Mouse (Mus musculus) heart, adult 8-10 months (tissue): ENCODE measurements around the gene Bag3. TPM values are rescaled to one million over a fixed set of nuclear protein-coding genes. Genes with fewer than 3 reads are reported as not detected.
"Not testable (repeated sequence)": the region's sequence is repeated elsewhere in the genome, so short reads cannot be mapped to it uniquely, and the experiment has no call there.

Experiments used
- DNase-seq: peaks from one replicate; pipeline ENCODE4 v3.0.0; 2022; ENCODE audit warnings: low spot score
- total RNA-seq, 4 experiments: library from RNA; stranded (reverse); gene quantifications; 2 replicates each; pipeline ENCODE4 v1.2.4; 2022

Bag3 gene
- total RNA-seq, 4 experiments from 2014 or later: 281 to 370 (median 342) TPM

- no peak for DNase-seq
Measured at GRCm38 (mm10) chr7:128567561-128568244, 44.3 kb downstream of the Bag3 start.

GRCm38 (mm10) chr7:128569429-128569828 is 46.0 kb downstream of the Bag3 start:
- not testable (repeated sequence) for DNase-seq

- no peak for DNase-seq
Measured at GRCm38 (mm10) chr7:128569987-128570656, 46.7 kb downstream of the Bag3 start.

DNA sequence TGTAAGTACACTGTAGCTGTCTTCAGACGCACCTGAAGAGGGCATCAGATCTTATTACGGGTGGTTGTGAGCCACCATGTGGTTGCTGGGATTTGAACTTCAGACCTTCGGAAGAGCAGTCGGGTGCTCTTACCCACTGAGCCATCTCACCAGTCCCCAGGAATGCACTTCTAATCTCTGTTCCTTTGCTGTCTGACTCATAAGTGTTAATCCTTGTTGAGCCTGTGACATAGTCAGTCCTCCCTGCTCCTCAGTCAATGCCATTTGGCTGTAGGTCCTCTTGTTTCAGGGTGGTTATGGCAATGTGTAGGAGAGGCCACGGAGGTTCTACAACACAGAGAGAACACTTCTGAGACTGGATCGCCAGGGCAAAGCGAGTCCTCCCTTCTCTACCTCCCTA is 47.2 kb downstream of the Bag3 start:
- not testable (repeated sequence) for DNase-seq

DNA sequence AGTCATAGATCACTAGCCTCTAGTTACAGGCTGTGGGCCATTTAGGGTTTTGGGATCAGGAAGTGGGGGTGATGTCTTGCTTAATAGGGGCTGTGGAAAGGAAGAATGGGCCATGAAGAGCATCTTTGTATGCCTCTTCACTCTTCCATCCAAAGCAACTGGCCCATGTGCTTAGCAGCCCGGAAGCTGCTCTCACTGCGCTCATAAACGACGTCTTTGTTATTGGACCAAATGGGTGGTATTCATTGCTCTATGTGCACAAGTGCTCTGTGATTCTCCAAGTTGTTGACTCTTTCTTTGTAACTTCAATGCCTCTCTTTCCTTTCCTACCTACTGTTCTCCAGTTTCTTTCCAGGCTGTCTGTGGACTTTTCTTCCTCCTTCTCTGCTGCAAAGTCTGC is 48.6 kb downstream of the Bag3 start:
- no peak for DNase-seq

DNA sequence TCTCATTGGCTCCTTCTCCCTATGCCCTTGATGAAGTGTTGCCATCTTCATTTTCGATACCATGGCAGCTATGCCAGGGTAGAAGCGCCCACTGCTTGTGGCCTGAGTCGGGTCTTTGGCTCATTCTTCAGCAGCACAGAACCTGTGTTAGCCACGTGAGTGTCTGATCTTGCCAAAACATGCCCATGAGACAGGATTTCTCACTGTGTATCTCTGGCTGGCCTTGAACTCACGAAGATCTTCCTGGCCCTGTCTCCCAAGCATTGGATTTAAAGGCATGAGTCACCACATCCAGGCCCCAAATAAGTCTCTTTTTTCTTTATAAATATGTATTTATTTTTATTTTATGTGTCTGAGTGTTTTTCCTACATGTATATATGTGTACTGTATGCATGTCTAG is 51.8 kb downstream of the Bag3 start:
- DNase-seq: no peak

- DNase-seq: no peak
Measured at GRCm38 (mm10) chr7:128575794-128576193, 52.4 kb downstream of the Bag3 start.

DNA sequence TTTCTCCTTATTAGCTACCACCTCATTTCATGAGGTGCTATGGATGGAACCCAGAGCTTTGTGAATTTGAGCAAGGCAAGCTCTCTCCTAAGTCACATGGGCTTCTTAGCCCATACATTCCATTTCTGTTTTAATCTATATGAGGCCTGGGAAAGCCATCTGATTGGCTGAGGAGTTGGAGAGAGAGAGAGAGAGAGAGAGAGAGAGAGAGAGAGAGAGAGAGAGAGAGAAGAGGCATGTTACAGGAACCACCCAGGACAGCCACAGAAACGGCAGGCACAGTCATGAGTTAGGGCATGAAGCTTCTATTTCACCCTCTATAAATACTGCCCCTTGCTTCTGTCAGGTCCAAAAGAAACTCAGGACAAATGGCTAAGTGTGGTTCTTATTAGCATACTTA is 54.2 kb downstream of the Bag3 start:
- no peak for DNase-seq

DNA sequence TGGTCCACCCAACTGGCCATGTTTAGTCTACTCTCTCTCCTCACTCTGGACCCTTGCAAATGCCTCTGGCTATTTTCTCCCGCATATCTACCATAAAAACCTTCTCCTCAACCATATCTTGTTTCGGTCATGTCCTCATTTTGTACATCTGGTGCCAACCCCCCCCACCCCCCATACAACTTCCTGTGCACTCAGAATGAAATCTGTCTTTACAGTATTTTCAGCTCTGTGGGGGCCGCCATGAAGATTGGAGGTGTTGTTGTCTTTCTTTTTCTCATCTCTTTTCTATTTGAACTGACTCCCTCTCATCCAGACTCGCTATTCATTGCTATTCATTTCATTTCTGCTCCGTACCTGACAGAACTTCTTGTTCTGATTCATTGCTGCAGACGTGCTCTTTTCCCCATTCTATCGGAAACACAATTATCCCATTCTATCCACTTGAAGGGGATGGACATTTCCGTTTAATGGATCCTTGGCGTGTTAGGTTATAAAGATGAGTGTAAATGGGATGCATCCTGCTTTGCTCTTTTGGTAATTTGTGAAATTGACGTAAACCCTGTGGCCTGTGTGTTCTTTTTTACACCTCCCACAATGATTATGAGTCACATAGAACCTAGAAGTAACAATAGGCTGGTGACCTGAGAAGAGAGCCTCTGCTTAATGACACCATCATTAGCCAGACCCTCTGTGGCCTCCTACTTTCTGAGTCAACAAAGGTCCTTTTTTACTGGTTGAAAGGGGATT is 55.0 kb downstream of the Bag3 start:
- DNase-seq: no peak

DNA sequence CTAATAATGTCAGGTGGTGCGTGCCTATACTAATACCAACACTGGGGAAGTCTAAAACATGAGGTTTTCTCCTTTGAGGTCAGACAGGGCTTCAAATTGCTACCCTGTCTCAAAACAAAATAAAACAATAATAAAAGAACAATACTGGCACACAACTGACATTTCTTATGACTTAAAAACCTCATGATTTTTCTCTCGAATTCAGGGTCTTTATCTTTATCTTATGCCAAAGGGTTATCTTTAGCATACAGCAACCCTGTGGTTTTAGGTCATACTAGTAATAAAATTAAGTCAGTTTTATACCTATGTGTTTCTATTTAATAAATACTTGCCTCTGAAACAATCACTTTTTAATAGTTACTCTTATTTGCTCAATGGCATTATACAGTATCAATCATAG is 56.0 kb downstream of the Bag3 start:
- DNase-seq: no peak

DNA sequence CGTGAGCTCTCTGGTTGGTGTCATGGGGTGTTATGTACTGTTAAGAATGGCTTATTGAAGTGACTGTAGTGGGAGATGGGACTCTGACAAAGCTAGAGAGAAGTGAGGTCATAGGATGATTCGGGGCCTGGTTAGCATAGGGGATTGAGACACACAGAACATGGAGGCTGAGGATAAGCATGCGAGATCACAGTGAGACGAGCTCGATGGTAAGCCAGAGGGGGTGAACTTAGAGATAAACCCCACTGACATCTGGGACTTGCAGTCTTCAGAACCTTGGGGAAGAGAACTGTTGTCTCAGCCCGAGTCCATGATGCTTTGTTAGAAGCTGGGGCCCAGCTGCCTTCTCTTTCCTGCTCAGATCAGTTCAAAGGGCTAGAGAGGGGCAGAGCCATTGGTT is 56.9 kb downstream of the Bag3 start:
- DNase-seq: no peak

- DNase-seq: peak; percentile 21
Measured at GRCm38 (mm10) chr7:128581864-128582484, 58.6 kb downstream of the Bag3 start.

GRCm38 (mm10) chr7:128583213-128583948 is 60.0 kb downstream of the Bag3 start:
- no peak for DNase-seq

- DNase-seq: no peak
Measured at GRCm38 (mm10) chr7:128587334-128587933, 64.0 kb downstream of the Bag3 start.

DNA sequence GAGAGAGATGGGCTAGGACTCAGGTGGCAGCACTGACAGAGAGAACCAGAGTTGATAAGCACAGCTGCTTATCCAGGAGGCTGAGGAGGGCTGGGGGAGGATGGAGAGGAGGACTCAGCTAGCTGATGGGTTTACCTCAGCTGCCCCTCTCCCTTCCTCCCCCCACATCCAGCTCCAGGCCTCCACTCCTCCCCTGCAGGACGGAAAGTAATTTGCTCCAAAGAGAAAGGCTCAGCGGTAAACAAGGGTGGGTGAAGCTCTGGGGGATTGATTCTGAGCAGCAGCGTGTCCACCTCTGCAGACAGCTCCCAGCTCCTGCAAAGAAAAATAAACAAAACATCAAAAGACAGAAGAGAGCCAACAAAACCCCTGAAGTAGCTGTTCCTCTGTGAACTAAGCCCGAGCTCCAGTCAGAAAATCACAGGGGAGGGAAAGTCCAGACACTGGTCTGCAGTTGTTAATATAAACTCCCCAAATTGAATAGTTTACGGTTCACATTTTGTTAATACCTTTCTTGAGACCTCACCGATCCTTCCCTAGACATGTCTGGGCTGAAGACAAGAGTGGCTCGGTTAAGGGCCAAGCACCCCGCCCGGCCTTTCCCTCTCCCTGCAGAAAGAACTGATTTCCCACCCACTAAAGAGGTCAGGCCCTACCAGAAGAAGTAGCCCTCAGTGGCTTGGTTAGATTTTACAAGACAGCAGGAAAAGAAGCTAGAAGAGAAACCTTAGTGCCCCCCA is 68.1 kb downstream of the Bag3 start:
- DNase-seq: peak; percentile 28

- DNase-seq: peak; percentile 63
Measured at GRCm38 (mm10) chr7:128592118-128592935, 68.9 kb downstream of the Bag3 start.

- no peak for DNase-seq
Measured at GRCm38 (mm10) chr7:128592936-128593241, 69.5 kb downstream of the Bag3 start.

DNA sequence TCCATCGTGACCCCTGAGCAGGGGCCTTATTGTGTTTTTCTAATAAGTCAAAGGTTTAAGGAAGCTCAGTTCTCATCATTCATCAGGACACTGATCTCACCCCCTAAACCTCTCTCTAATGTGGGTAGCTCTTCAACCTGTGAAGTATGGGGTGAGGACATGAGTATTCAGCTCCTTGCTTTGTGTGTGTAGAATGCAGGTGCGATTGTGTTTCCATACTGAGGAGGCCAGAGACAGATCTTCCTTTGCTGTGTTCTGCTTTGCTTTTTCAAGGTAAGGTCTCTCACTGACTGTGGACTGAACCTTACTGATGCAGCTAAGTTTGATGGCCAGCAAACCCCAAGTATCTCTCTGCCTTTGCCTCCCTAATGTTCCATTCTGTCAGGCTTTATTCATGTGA is 72.9 kb downstream of the Bag3 start:
- DNase-seq: no peak
